Mouse (Mus musculus) heart, embryonic 13.5 days (tissue): ENCODE measurements around the gene Dock2. TPM values are rescaled to one million over a fixed set of nuclear protein-coding genes. Genes with fewer than 3 reads are reported as not detected.
A peak's percentile ranks its signal among the peaks of the same experiment; 100 is the strongest.

Experiments used
- ATAC-seq: fragments of 200-750 bp; cut with Nextera tagmentation; 2 replicates; pipeline ENCODE4 v1.8.0; 2017; ENCODE audit warnings: moderate TSS enrichment; ENCODE audit not compliant: insufficient number of reproducible peaks, low FRiP score, low TSS enrichment; ENCODE audit errors: extremely low read depth
- H3K27ac ChIP-seq: fragments of 300-500 bp; sonication (generic); replicated peaks from 2 replicates; pipeline ENCODE4 v1.5.1; 2015; ENCODE audit warnings: moderate library complexity, mild to moderate bottlenecking, inconsistent platforms
- H3K27me3 ChIP-seq: fragments of 300-500 bp; sonication (generic); replicated peaks from 2 replicates; pipeline ENCODE4 v1.6.1; 2015; ENCODE audit warnings: mild to moderate bottlenecking, inconsistent platforms
- H3K36me3 ChIP-seq: fragments of 300-500 bp; sonication (generic); 2 replicates; pipeline ENCODE4 v1.6.1; 2015; ENCODE audit warnings: mild to moderate bottlenecking, inconsistent platforms
- H3K4me1 ChIP-seq: fragments of 300-500 bp; sonication (generic); 2 replicates; pipeline ENCODE4 v1.6.1; 2015; ENCODE audit warnings: inconsistent platforms
- H3K4me2 ChIP-seq: fragments of 300-500 bp; sonication (generic); 2 replicates; pipeline ENCODE4 v1.6.1; 2015; ENCODE audit warnings: inconsistent platforms, mild to moderate bottlenecking, moderate library complexity
- H3K4me3 ChIP-seq: fragments of 300-500 bp; sonication (generic); 2 replicates; pipeline ENCODE4 v1.5.1; 2015; ENCODE audit warnings: moderate library complexity, mild to moderate bottlenecking, inconsistent platforms
- H3K9ac ChIP-seq: fragments of 300-500 bp; sonication (generic); 2 replicates; pipeline ENCODE4 v1.6.1; 2015; ENCODE audit warnings: inconsistent platforms, mild to moderate bottlenecking, moderate library complexity
- H3K9me3 ChIP-seq: fragments of 300-500 bp; sonication (generic); 2 replicates; pipeline ENCODE4 v1.6.1; 2016; ENCODE audit warnings: inconsistent platforms
- WGBS: fragments of 180-500 bp; shearing (Covaris S2); methylation state at CpG from one replicate; pipeline ENCODE4 v1.1.7; 2015; ENCODE audit warnings: mixed read lengths; 5-methylcytosine and 5-hydroxymethylcytosine counted together
- polyA plus RNA-seq: library from polyadenylated mRNA; unstranded; fragments of >200 nt; fragmentation: Nextera tagmentation; extraction: Ambion mirVana; gene quantifications from 2 replicates; pipeline ENCODE4 v1.2.1, GENCODE M21; 2015

Gene Dock2
- polyA plus RNA-seq, 1 experiment from 2014 or later: 0.80 TPM

DNA sequence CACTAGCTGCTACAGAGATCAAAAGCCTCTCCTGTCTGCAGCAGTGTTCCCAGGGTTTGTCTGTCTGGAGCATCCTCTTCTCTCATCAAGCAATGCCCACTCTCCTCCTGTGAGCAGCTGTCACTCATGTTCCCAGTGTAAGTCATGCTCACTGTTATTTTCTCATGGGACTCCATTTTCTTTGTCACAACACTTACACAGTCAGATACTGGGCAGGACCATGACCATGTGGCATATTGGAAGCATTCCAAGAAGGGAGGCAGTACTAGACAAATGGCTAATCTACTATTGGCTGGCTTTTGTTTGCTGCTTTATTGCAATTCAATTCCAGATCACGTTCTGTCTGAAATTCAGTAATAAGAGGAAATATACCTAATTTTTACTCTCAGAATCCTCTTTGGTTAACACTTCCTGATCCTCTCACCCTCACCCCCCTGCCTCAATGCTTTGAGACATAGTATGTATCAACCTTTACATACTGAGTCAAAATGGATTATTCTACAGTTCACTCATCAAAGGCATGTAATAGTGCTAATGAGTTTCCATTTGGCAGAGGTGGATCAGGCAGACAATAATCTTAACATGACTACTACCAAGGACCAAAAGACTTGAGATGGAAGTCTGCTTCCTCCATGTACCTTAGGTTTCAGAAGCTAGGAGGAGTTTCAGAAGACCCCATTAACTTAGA is 398.5 kb downstream of the Dock2 start:
- Histone ChIP-seq H3K4me1 (peaks cover 4% of the 10 kb centered on the region; the same call in 1 of the 2 replicates), H3K27me3 (no peaks in the 10 kb centered on the region), H3K9me3 (no peaks in the 10 kb centered on the region), H3K36me3 (no peaks in the 10 kb centered on the region), H3K4me3 (no peak overlapping the region), H3K4me2 (no peak overlapping the region), H3K9ac (no peak overlapping the region), H3K27ac (no peak overlapping the region)
- ATAC-seq: no peak
- WGBS: 71% methylated on average over 1 of the region's 1 CpGs

GRCm38 (mm10) chr11:34384178-34384577 is 399.5 kb downstream of the Dock2 start:
- H3K9me3 ChIP-seq: no peaks in the 10 kb centered on the region
- H3K36me3 ChIP-seq: no peaks in the 10 kb centered on the region
- H3K27ac ChIP-seq: no peak overlapping the region
- no peaks in the 10 kb centered on the region for H3K27me3 ChIP-seq
- WGBS: 54% methylated on average over 4 of the region's 4 CpGs
- no peak for ATAC-seq
- H3K4me2 ChIP-seq: no peak overlapping the region
- H3K4me3 ChIP-seq: no peak overlapping the region
- H3K4me1 ChIP-seq: no peaks in the 10 kb centered on the region
- H3K9ac ChIP-seq: no peak overlapping the region

DNA sequence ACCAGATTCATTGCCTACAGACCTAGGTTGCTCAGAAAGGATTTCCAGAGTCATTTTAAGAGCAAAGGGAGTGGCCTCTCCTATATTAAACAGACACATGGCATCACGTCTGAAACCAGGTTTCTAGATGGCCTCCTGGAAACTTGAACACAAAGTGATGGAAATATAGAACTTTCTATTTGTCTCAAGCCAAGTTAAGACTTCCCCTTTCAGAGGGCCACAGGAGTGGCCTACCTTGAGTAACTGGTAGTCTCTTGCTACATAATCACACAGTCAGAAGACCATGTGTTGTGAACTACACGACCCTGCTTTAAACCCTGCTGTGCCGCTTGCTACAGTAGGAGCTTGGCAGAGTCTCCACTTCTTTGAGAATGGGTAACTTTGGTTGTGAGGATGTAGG is 400.2 kb downstream of the Dock2 start:
- Histone ChIP-seq H3K9ac (no peak overlapping the region), H3K27me3 (no peaks in the 10 kb centered on the region), H3K36me3 (no peaks in the 10 kb centered on the region), H3K9me3 (no peaks in the 10 kb centered on the region), H3K4me3 (no peak overlapping the region), H3K27ac (no peak overlapping the region), H3K4me2 (no peak overlapping the region), H3K4me1 (no peaks in the 10 kb centered on the region)
- WGBS: 72% methylated on average over 3 of the region's 3 CpGs
- no peak for ATAC-seq

- H3K9ac ChIP-seq: no peak overlapping the region
- no peak for ATAC-seq
- no peak overlapping the region for H3K4me2 ChIP-seq
- no peak overlapping the region for H3K4me3 ChIP-seq
- H3K27ac ChIP-seq: no peak overlapping the region
- no peaks in the 10 kb centered on the region for H3K36me3 ChIP-seq
- no peaks in the 10 kb centered on the region for H3K9me3 ChIP-seq
- H3K27me3 ChIP-seq: no peaks in the 10 kb centered on the region
- WGBS: 73% methylated on average over 6 of the region's 6 CpGs
- 0 out of 2 replicates have a peak, but pooled peaks cover under 1% of the 10 kb centered on the region for H3K4me1 ChIP-seq
These were observed 406.0 kb downstream of the Dock2 start for GRCm38 (mm10) chr11:34377649-34378048.

DNA sequence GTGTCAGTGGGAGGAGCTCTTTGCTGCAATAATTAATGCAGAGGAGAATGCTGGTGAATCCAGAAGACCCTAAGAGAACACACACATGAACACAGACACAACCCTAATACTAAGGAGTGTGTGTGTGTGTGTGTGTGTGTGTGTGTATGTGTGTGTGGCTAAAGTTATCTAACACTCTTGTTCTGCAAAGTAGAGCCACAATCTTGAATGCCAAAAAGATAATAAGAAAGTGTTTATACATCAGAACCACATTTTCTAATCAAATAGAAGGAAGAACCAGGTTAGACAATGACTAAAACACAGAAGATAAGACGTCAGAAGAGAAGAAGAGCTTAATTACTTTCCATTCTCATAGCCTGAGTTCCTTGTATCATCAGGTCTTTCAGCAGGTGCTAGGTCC is 408.1 kb downstream of the Dock2 start:
- H3K9me3 ChIP-seq: no peaks in the 10 kb centered on the region
- H3K27ac ChIP-seq: no peak overlapping the region
- no peak overlapping the region for H3K4me3 ChIP-seq
- no peak overlapping the region for H3K4me2 ChIP-seq
- no peaks in the 10 kb centered on the region for H3K36me3 ChIP-seq
- H3K9ac ChIP-seq: no peak overlapping the region
- no peaks in the 10 kb centered on the region for H3K27me3 ChIP-seq
- WGBS: 41% methylated on average over 1 of the region's 1 CpGs
- H3K4me1 ChIP-seq: 0 out of 2 replicates have a peak, but pooled peaks cover 6% of the 10 kb centered on the region
- ATAC-seq: no peak

DNA sequence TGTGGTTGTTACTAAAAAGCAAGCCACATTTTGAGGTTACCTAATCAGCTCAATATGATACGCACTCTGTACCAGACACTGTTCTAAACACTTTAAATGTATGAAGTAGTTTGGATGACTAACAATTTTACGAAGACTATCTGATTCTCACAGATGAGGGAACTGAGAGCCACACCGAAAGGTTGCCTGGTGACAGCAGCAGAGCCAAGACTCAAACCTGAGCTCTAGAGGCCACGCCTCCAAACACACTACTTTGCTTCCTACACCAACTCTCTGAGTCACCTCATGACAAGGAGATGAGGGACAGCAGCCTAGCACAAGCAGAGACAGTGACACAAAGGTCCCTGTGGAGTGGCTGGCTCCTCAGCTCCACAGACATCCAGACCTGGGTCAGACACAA is 411.5 kb downstream of the Dock2 start:
- Histone ChIP-seq H3K27ac (no peak overlapping the region), H3K4me1 (0 out of 2 replicates have a peak, but pooled peaks cover 6% of the 10 kb centered on the region), H3K4me2 (no peak overlapping the region), H3K9ac (no peak overlapping the region), H3K4me3 (no peak overlapping the region), H3K36me3 (no peaks in the 10 kb centered on the region), H3K9me3 (no peaks in the 10 kb centered on the region), H3K27me3 (no peaks in the 10 kb centered on the region)
- WGBS: 59% methylated on average over 4 of the region's 4 CpGs
- ATAC-seq: no peak

- Histone ChIP-seq H3K4me2 (no peak overlapping the region), H3K9ac (no peak overlapping the region), H3K4me1 (no peaks in the 10 kb centered on the region), H3K27me3 (no peaks in the 10 kb centered on the region), H3K36me3 (no peaks in the 10 kb centered on the region), H3K9me3 (no peaks in the 10 kb centered on the region), H3K4me3 (no peak overlapping the region), H3K27ac (no peak overlapping the region)
- 43% methylated on average over 2 of the region's 2 CpGs for WGBS
- no peak for ATAC-seq
These were observed 427.6 kb downstream of the Dock2 start for GRCm38 (mm10) chr11:34356109-34356508.

DNA sequence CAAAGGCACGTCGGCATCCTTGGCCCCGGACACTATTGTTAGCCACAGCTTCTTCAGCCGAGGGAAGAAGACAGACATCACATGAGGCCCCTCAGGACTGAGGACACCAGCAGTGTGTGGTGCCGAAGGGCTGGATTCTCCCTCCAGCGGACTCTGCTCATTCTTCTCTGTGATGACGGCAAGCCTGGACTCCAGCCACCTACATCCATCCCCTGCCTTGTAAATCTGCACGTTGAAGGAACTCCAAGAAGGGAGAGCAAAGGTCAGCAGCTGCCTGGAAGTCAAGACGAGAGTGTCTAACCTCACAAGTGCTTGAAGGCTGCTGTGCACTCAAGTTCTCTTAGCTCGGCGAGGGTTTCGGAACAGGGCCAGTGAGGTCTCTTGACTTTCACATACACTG is 428.3 kb downstream of the Dock2 start:
- Histone ChIP-seq H3K4me2 (no peak overlapping the region), H3K27me3 (no peaks in the 10 kb centered on the region), H3K27ac (no peak overlapping the region), H3K4me3 (no peak overlapping the region), H3K9me3 (no peaks in the 10 kb centered on the region), H3K9ac (no peak overlapping the region), H3K4me1 (no peaks in the 10 kb centered on the region), H3K36me3 (no peaks in the 10 kb centered on the region)
- 61% methylated on average over 12 of the region's 12 CpGs for WGBS
- no peak for ATAC-seq

- Histone ChIP-seq H3K4me3 (no peak overlapping the region), H3K27me3 (no peaks in the 10 kb centered on the region), H3K4me2 (no peak overlapping the region), H3K9ac (no peak overlapping the region), H3K4me1 (peaks cover 17% of the 10 kb centered on the region), H3K9me3 (no peaks in the 10 kb centered on the region), H3K27ac (no peak overlapping the region), H3K36me3 (no peaks in the 10 kb centered on the region)
- no peak for ATAC-seq
- WGBS: 82% methylated on average over 10 of the region's 10 CpGs
These were observed 434.1 kb downstream of the Dock2 start for GRCm38 (mm10) chr11:34349453-34350056.

DNA sequence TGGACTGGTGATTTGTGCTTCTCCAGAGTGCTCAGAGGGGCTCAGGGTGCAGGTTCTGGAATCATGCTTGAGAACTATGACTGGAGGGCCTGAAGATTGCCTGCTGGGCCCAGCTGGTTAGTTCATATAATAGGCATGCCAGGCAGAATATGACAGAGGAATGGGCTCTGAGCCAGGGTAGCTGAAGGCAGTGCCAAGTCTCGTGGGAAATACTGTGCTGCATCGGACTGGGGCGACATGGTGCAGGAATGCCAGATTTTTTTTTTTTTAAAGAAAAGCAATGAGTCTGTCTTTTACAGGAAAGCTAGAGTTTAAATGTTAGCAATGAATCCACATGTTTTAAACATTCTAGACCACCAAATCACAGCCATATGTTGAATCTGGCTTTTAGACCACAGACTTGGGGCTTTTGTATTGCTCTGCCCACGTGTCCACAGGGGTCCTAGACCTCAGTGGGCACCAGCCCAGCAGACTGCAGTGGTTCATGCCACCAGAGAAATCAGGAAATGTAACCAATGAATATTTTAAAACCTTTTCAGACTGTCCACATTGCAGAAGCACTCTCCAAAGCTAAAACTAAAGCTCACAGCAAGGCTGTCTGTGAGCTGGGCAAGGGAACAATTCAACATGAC is 435.3 kb downstream of the Dock2 start:
- no peak for ATAC-seq
- Histone ChIP-seq H3K4me3 (no peak overlapping the region), H3K36me3 (no peaks in the 10 kb centered on the region), H3K4me2 (no peak overlapping the region), H3K27me3 (no peaks in the 10 kb centered on the region), H3K9me3 (no peaks in the 10 kb centered on the region), H3K27ac (no peak overlapping the region), H3K4me1 (peaks cover 29% of the 10 kb centered on the region), H3K9ac (no peak overlapping the region)
- 37% methylated on average over 4 of the region's 4 CpGs for WGBS

DNA sequence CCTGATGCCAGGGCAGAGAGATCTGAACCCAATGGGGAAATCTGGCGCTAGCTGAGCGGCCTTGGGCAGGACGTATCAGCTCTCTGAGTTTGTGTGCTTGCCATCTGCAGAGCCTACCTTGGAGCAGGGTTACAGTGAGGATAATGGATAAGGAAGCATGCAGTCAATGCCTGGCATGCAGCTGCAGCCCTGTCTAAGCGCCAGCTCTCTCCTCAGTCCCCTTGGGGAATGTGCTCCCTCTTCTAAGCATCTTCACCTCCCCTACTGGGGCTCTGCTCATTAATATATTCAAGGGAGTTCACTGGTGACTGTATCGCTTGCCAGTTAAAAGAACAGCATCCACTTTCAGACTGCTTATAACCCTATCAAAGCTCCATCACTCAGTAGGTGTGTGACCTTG is 439.4 kb downstream of the Dock2 start:
- no peaks in the 10 kb centered on the region for H3K27me3 ChIP-seq
- H3K36me3 ChIP-seq: no peaks in the 10 kb centered on the region
- H3K4me2 ChIP-seq: no peak overlapping the region
- H3K4me3 ChIP-seq: no peak overlapping the region
- H3K9ac ChIP-seq: no peak overlapping the region
- peaks cover 51% of the 10 kb centered on the region for H3K4me1 ChIP-seq
- WGBS: 44% methylated on average over 5 of the region's 5 CpGs
- no peaks in the 10 kb centered on the region for H3K9me3 ChIP-seq
- no peak for ATAC-seq
- H3K27ac ChIP-seq: peak overlapping the region; percentile 65
